In the genomic region with DNA sequence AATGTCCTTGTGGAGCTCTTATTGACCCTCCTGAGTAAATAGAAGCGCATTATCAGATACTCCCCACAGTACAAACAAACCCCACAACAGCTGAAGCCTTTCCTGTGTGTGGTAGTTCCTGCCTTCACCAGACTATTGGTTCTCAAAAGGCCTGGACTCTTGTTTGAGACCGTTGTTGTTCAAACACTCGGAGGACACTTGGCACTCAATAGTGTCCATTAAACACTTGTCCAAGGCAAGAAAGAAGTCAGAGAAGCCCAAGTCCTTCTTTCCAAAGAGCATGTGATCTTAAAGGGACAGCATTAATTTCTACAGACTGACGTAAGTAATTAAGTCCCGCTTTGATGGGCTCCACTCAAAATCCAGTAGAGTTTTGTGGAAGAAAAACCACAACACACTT, we compare ENCODE assay signal across 14 mouse cellular contexts.
A peak's percentile ranks its signal among the peaks of the same experiment; 100 is the strongest.
DNase-seq lines count a peak whose midpoint lies in the region; ATAC-seq and TF ChIP-seq lines count a peak whose summit lies in the region.
"Had no signal": no experiment of that assay in that cellular context is flagged by ENCODE, and none has a peak within 500 bp of the region (broad histone marks: within the 10 kb centered on the region; RNA-seq: fewer than 3 reads in every experiment).

No protein-coding gene starts in this region.

- DNase-seq in lung, adult 2 months, result peak; percentile 21
- no peak for DNase-seq in gastrocnemius, postnatal 25 days
- no peak for DNase-seq in layer of hippocampus, adult 8-10 months (ENCODE audit: low spot score in 2 of 2)
- no peak for DNase-seq in frontal cortex, postnatal 25 days (ENCODE audit: low spot score in 2 of 2)
- DNase-seq in heart, adult 2 months, result no peak
- DNase-seq: adrenal gland, adult 2 months; cerebellum, postnatal 10 days had no signal

- no peak for TF ChIP-seq POLR2A in ES-Bruce4 (IDR thresholded peaks at IDR 0.05; ENCODE audit: insufficient read depth, low read length)
- no peak for TF ChIP-seq POLR2A in lung, adult 2 months (IDR thresholded peaks at IDR 0.05; ENCODE audit: borderline replicate concordance, extremely low read depth, low read depth, low read length)
- no peak for TF ChIP-seq POLR2A in heart, adult 2 months (IDR thresholded peaks at IDR 0.05; ENCODE audit: insufficient read depth, low read depth, low read length)

- TF ChIP-seq CTCF in ES-Bruce4 (IDR thresholded peaks at IDR 0.05; ENCODE audit: low read depth, low read length), result no peak
- TF ChIP-seq CTCF in lung, adult 2 months (IDR thresholded peaks at IDR 0.05; ENCODE audit: insufficient read depth, low read length), result no peak
- no peak for TF ChIP-seq CTCF in heart, adult 2 months (IDR thresholded peaks at IDR 0.05)

- no peaks in the 10 kb centered on the region for H3K27me3 ChIP-seq in ES-Bruce4 (ENCODE audit: control insufficient read depth, insufficient read depth, low read length, poor library complexity, severe bottlenecking)
- no peaks in the 10 kb centered on the region for H3K27me3 ChIP-seq in heart, adult 2 months (ENCODE audit: control insufficient read depth, insufficient read depth, low read length)
- H3K27me3 ChIP-seq: heart, embryonic 15.5 days; hindbrain, embryonic 15.5 days had no signal

- intact Hi-C loops in heart, adult 2 months (cut with DNase I), result no loop called here

- no peak for TF ChIP-seq EP300 in ES-Bruce4 (IDR thresholded peaks at IDR 0.05; ENCODE audit: insufficient read depth, low read depth, low read length)
- no peak for TF ChIP-seq EP300 in heart, adult 2 months (IDR thresholded peaks at IDR 0.05; ENCODE audit: insufficient read depth, low read depth, low read length)

- 0 out of 2 replicates have a peak overlapping the region, but pooled peaks have one; percentile 24 for H3K9ac ChIP-seq in ES-Bruce4 (ENCODE audit: low read depth, poor library complexity, severe bottlenecking)
- H3K9ac ChIP-seq in heart, adult 2 months (ENCODE audit: low read depth, low read length), result no peak overlapping the region
- H3K9ac ChIP-seq: heart, embryonic 15.5 days; hindbrain, embryonic 15.5 days; midbrain, embryonic 12.5 days had no signal

- H3K36me3 ChIP-seq in ES-Bruce4 (ENCODE audit: control insufficient read depth, insufficient read depth, low read length, poor library complexity, severe bottlenecking), result peaks cover 5% of the 10 kb centered on the region
- H3K36me3 ChIP-seq in heart, adult 2 months (ENCODE audit: control insufficient read depth, insufficient read depth, low read length), result peaks cover 3% of the 10 kb centered on the region
- H3K36me3 ChIP-seq: forebrain, embryonic 10.5 days; heart, embryonic 15.5 days; hindbrain, embryonic 15.5 days; midbrain, embryonic 12.5 days had no signal

- ATAC-seq in granulocyte monocyte progenitor cell, adult 5-6 weeks (replicated peaks; ENCODE audit: poor library complexity, severe bottlenecking), result peak; percentile 5; the same call in 1 of the 2 replicates
- ATAC-seq in megakaryocyte, adult 5-6 weeks (ENCODE audit: poor library complexity, severe bottlenecking), result peak; percentile 15; the same call in 1 of the 2 replicates

- WGBS in lung, adult 2 months, result 56% methylated on average over 5 of the region's 5 CpGs
- WGBS in heart, adult 2 months, result 79% methylated on average over 5 of the region's 5 CpGs

- peaks cover 4% of the 10 kb centered on the region for H3K4me1 ChIP-seq in ES-Bruce4 (ENCODE audit: control insufficient read depth, insufficient read depth, low read length)
- H3K4me1 ChIP-seq in lung, adult 2 months (ENCODE audit: control insufficient read depth, insufficient read depth, low read length), result peaks cover 12% of the 10 kb centered on the region
- H3K4me1 ChIP-seq in heart, adult 2 months (ENCODE audit: control insufficient read depth, insufficient read depth, low read length), result peaks cover 3% of the 10 kb centered on the region

- H3K27ac ChIP-seq in ES-Bruce4 (ENCODE audit: insufficient read depth, low read length), result peak overlapping the region; percentile 99
- H3K27ac ChIP-seq in heart, adult 2 months, result no peak overlapping the region
- H3K27ac ChIP-seq: heart, embryonic 15.5 days; hindbrain, embryonic 15.5 days; midbrain, embryonic 12.5 days had no signal

- no peaks in the 10 kb centered on the region for H3K79me2 ChIP-seq in heart, adult 2 months (replicated peaks; ENCODE audit: control insufficient read depth, insufficient read depth, low read length)

- peaks cover 20% of the 10 kb centered on the region for H3K9me3 ChIP-seq in ES-Bruce4 (replicated peaks; ENCODE audit: control insufficient read depth, insufficient read depth, low read length, poor library complexity, severe bottlenecking)
- H3K9me3 ChIP-seq: heart, embryonic 15.5 days; hindbrain, embryonic 15.5 days; midbrain, embryonic 12.5 days had no signal

- no peak overlapping the region for H3K4me3 ChIP-seq in ES-Bruce4 (ENCODE audit: low read depth, low read length)
- H3K4me3 ChIP-seq in lung, adult 2 months (replicated peaks; ENCODE audit: extremely low read depth, low read depth, low read length), result no peak overlapping the region
- H3K4me3 ChIP-seq in heart, adult 2 months, result no peak overlapping the region
- H3K4me3 ChIP-seq: forebrain, embryonic 10.5 days; heart, embryonic 15.5 days; hindbrain, embryonic 15.5 days; midbrain, embryonic 12.5 days had no signal
